Mouse (Mus musculus) mouse embryonic stem cell (cell line): Measurements from ENCODE around the gene Hlf.

ENCODE experiments used
- in situ Hi-C, 2 experiments: fragments of 300-500 bp; cut with MboI; formaldehyde crosslinking; loops; 1 replicate in 1 of 2; 3 replicates in 1 of 2; pipeline ENCODE4 v1.14.3; 2019 to 2020; ENCODE audit warnings: low sequenced_read_pairs in 2 of 2, low pct_unique_long_range_greater_than_20kb in 1 of 2, mixed read lengths in 1 of 2; ENCODE audit not compliant: unreplicated experiment in 1 of 2

Hlf gene

DNA sequence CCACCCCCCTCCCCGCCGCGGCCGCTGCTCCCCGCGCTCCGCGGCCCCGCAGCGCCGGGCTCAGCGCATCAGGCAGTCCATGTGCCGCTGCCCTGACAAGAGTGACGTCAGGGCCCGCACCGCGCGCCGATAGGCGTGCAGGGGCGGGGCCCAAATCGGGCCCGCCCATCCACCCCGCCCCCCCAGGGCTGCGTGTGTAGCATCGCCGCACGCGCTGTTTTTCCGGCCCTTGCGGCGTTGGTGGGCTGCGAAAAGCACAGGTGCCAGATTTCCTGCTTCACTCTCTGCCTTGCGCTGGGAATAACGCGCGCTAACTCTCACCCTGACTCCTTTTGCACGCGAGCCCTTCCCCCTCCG, at the start of gene Hlf:
Gene Hlf (minus strand): TSS at position 79 of the 357 bp plus-strand sequence.
- in situ Hi-C loops = no loop called here

DNA sequence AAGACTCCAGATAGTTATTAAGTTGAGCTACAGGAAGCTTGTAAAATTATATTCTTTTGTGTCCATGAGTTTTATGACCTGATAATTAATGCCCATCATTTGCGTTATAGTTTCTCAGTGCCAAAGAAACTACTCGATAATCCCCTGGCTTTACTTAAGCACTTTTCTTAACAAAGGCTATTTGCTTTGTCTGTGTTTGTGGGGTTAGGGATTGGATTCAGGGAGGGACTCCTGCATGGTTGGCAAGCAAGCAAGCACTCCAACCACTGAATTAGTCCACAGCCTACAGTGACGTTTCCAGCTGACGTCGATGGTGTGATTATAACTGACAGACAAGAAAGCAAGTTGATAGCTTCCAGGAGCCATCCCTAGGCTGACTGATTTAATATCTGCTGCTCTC, 48.1 kb upstream of the Hlf start:
- in situ Hi-C loops = no loop called here

DNA sequence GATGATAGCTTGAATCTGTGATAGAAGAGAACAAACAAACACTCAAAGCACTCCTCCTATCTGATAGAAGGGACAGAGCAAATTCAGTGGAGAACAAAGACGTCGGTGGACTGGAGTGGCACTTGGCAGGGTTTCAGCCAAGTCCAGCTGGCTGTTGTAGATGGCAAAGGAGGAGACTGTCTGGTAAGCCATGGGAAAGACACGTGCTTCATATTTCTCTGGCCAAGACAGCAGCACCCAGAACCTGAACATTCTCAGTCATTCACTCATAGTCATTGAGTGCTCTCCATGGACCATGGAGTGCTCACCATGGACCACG, 34.5 kb upstream of the Hlf start:
- in situ Hi-C loops = no loop called here

DNA sequence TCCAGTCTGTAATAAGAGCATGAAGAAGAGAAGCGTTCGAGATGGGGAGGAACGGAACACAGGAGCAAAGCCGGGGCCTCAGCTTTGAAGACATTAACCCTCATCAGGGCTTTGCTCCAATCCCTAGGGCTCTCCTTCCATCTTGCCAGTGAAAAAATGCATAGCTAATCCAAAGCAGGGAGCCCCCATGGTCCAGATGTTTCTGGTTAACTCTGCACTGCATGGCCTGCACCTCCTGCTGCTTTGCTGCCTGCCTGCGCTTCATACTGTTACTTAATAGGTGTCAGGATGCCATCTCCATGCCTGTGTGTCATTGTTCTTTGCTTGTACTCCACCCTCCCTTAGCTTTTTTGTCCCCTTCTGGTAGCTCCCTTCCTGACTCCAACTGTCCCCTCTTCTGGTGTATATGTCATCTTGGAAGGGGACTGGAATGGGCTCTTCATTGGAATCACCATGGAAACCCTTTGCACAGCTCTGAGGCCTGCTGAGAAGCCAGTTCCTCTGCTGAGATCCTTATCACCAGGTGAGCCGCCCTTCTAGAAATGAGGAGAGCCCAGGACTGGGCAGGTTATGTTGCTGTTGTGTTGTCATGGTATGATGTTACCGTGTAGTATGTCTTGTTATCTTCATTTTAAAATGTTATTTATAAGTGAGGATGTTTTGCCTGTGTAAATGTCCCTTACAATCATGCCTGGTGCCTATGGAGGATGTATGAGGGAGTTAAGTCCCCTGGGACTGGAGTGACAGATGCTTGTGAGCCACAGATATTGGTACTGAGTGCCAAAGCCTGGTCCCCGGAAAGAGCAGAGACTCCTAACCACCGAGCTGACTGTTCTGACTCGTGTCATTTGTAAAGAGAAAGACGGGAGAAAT, 33.9 kb upstream of the Hlf start:
- in situ Hi-C loops = no loop called here

DNA sequence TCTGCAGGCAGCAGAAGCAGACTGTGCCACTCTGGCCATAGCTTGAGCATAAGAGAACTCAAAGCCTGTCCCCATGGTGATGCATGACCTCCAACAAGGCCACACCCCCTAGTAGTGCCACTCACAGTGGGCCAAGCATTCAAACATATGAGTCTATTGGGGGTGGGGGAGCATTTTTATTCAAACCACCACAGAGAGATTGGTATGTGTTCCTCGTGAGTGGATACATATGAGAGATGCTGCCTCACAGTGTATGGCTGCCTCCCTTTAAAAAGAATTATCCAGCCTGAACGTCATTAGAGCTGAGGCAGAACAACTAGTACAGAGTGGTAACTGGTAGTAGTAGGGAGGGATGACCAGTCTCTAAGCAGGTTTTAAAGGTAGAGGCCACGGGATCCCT, 33.2 kb upstream of the Hlf start:
- in situ Hi-C loops = no loop called here

DNA sequence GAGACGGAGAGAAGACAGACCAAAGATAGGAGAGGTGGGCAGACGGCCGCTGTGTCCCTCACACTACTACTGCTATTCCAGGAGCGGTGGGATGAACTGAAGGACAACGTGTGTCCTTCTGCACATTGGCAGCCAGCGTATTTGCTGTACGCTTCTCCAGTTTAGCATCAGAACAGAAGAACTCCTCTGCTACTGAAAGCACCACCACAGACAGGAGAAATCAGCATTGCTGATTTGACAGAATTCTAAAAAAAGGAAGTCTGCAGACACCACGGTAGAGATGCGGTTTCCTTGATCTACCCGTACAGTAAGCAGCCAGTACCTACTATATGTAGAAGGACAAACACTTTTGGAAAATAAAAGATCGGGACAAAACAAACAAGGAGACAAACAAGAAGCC, 29.0 kb upstream of the Hlf start:
- in situ Hi-C loops = no loop called here

DNA sequence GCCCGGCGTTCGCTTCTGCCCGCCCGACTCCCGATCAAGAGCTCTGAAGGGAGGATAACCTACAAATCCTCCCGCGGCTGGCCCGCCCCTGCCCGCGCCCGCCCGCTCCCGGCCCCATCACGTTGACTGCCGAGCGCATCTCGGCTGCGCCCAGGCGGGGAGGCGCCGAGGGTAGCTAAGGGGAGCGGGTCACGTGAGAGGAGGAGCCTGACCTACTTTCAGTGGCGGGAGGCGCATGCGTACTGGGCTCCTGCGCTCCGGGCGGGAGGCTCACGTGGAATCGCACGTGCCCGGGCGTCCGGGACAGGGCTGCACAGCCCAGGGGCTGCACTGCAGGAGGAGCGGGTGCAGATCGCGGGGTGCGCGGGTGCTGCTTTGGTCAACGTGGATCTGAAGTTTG, 27.2 kb upstream of the Hlf start:
- in situ Hi-C loops = no loop called here

DNA sequence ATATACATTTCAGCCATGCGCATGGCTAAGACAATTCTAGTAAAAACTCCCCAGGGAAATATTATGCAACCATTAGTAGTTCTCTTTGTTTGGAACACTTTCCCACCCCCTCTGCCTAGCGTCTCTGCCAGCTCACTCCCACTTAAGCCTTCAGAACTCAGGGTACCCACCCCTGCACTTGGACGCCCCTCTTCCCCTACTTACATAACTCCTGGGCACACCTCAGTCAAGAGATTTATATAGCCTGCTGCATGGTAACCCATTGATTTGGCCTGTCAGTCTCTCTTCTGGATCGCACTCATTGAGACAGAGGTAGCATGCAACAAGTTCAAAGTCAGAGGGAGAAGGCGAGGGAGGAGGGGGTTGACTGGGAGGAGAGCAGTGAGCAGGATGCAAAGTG, 26.3 kb upstream of the Hlf start:
- in situ Hi-C loops = no loop called here

DNA sequence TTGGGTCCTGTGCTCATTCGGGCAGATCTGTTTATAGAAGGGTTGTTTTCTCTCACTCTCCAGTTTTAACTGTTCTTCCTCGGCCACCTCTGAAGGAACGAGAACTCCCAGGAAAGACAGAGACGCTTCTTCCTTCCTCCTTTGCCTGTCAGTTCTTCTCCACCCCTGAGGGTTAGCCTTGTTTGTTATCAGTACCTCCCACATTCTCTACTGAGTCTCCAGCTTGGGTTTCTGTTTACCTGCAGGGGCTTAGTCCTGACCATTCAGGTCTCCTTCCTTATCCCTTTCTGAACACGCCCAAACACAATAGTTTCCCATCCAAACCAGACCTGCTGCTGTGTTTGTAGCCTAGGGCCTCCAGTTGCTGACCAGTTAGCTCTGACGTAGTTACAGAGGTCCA, 8.2 kb upstream of the Hlf start:
- in situ Hi-C loops = no loop called here

DNA sequence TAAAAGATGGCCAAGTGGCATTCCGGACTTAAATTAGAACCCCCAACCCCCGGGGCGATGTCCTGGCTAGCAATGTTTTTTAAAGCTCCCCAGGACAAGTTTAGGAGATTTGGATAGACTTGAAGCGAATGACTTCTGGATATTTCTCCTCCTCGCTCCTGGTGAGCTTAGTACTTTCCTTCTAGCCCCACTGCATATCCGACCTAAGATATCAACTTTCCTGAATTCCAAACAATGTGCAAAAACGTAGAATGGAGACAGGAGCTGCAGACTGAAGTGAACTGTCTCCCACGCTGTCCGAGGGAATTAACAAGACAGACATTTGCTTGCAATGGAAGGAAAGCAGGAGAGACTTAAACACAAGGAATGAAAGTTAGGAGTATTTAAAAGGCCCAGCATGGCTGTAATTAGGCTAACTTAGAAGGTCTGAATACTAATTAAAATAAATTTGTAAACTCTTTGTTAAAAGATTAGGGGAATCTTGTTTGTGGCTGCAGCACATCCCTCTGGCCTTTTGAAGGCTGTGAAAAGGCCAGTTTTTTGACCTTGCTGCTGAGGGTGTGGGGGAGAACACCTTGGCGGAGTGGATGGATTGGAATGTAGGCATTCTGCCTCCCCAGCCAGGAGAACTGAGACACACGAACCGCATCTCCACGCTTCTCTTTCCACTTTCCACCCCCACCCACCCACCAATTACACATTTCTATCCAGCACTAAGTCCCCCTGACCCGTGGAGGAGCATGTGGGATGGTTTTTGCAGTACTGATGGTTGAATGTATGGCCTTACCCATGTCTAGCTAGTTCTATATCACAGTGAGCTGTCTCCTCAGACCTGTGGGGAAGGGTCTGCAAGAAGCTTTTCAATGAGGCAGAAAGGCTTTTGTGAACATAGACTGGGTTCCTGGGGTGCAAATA, 833 bp upstream of the Hlf start:
- in situ Hi-C loops = no loop called here

DNA sequence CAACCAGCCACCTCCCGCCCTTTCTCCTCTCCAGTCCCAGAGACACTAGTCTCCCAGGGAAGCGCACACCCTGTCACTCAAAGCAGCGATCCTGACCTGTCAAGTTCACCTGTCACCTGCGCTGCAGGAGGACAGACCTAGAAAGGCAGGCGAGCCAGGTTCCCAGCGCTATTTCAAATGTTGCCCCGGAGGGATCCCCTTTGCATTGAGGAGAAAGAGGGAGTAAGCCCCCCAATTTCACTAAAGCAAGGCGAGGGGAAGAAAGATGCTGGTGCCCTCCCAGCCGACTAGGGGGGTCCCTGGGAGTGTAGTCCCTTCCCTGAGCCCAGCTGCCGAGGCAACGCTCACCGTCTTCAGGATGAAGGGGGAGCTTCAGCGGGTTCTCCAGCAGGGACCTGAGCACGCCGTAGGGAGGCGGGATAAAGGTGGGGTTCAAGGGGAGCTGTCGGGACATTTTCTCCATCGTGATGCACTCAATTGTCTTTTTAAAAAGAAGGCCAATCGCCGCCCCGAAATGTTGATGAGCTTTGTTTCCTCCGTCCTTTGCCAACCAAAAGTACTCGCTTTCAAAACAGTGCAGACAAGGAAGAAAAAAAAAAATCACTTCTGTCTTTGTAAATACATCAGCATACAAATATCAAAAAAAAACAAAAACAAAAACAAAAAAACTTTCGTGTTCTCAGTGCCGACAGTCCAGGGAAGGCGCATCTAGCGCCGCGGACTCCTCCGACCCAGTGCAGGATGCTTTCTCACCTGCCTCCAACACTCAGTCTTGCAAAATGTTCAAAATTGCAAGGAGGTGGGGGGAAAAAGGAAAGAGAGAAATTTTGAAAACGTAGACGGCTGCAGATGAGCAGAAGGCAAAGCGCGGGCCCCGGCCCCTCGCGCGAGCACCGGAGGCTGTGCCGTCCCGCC, 536 bp downstream of the Hlf start:
- in situ Hi-C loops = no loop called here

DNA sequence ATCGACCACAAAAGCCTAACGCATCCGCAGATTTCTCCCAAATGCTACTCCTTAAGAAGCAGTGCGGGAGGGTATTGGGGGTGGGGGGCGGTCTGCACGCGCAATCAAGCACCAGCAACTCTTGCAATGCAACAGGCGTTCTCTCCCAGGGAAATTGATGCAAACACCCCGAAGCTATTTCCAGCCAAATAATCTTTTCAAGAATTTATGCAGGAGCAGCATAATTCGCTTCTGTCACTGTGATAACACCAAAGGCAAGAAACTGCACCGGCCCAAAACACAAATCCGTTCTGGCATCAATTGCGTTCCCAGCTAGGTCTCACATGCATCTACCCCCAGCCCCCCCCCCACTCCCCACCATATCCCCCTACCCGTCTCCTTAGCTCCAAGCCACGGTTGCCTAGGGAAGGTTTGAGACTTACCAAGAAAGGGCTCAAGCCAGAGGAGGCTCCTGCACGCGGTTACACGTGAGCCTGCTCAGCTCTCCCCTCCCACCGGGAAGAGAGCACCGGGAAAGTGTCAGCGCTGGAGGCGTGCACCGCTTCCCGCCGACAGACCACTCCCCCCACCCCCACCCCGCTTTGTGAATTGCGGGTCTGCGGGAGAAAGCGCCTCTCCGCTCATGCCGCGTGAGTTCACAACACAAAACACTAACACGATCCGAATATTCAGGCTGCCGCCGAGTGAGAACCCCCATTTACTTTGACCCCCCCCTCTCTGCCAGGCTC, 1.4 kb downstream of the Hlf start:
- in situ Hi-C loops = no loop called here

DNA sequence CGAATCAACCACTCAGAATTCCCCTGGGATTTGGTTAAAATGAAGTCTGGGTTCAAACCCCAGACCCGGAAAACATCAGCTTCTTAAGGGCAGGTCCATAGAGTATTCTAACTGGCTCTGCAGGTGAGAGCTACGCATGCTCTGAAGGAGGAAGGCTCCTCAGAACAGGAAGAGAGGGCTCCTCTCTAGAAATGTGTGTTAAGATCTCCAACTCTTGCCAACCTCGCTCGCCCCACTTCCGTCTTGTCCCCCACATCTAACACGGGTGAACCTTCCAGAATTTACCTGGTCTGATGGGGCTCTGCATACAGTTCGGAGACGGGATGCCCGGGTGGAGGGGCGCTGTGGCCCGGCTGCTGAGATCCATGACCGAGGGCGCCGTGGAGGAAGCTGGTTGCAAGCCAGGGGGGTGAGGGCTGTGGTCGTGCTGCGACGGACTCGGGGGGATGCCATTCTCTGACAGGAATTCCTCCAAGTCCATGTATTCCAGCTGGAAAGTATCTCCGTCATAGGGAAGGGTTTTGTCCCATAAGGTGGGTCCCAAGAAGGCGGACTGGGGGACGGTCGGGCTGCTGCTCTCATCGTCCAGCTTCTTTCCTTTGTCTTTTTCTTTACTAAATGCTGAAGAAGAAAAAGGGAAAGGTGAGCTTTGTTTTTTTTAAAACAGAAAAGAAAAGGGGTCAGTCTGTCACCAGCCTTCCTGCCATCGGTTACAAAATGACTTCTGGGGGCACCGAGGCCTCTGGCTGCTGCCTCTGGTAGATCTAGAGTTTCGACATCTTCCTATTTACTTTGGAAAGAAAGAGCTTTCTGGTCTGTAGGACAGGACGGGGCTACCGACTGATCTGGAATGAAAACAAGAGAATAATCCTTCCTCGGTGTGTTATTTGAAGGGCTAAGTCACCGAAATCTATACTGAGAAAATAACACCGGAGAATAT, 2.9 kb downstream of the Hlf start:
- in situ Hi-C loops = no loop called here

DNA sequence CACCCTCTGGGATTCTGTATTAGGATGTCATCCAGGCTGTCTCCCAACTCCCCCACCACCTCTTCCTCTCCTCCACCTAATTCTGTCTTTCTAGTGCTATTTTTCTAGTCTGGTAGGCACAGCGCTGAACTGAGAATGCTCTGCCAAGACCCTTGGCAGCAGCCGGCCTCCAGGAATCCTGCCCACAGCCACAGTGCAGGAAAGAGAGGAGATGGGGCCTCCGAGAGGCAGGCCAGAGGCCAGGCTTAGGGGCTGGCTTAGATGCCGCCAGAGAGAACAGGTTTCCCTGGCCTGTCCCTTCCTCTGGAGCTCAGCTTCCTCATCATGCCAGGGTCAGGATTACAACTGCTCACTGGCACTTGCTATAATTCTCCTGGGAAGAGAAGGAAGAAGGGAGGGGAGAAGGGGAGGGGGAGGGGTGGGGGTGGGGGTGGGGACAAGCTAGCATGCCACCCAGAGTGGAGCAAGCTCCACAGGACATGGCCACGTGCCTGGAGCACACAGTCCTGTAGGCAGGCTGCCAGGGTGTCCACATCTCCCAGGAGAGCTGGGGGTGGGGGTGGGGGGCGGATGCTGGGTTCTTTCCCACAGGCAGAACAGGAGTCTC, 8.6 kb downstream of the Hlf start:
- in situ Hi-C loops = no loop called here

DNA sequence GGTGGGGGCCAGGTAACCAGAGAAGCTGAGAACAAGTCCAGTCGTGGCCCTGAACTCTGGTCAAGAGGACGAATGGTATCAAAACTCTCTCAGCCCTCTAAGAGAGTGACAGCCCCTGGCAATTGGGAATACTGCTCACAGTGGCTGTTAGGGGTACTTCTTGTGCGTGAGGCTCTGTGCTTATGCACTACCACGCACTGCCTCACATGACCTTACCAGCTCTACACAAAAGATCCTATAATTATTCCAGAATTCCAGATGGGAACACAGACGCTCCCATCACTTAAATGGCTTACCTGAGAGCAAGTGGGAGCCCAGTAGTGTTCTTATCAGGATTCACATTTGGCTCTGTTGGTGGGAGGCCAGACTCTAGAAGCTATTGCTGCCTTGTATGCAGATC, 9.6 kb downstream of the Hlf start:
- in situ Hi-C loops = no loop called here

DNA sequence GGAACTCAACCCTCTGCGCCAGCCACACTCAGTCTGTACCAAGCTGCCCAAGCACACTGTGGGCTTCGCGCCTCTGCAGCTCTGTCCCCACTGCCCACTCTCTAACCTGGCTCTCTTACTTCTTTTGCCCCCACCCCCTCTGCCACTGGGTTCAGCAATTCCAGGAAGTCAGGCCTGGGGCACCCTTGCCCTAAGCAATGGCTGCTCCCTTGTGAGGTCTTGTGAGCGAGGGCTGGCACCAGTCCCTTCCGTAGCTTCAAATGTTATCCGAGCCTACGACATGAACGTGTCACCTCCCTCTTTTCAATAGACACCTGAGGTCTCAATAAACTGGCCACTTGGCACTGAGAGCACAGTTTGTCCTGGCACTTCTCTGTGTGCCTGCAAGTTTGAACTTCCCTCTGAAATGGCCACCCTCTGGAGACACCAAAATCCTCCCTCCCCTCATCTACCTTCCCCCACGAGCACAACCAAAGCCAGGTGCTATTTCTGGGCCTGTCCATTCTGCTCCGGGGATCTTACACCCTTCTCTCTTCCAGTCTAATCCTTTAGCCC, 10.5 kb downstream of the Hlf start:
- in situ Hi-C loops = no loop called here

DNA sequence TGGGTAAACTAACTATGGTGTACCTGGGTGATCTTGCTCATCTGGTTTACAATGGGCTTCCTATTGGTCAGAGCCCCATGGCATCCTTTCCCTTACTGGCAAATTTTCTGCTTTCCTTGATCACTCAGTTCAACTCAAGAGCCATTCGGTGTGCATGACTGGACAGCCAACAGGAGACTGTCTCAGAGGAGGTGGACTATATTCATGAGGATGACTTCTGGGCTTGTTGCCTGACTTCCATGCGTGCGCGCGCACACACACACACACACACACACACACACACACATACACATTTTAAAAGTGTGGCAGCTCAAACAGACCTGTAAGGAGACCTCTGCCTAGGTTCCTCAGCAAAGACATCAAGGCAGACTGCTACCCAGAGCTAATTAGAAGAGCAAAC, 12.7 kb downstream of the Hlf start:
- in situ Hi-C loops = no loop called here
